Mouse (Mus musculus): ENCODE measurements at regions not wholly inside any gene's neighbourhood (a gene's known extent, or its start where the extent isn't known, plus 50 kb on each side); places are given as distances from the start of the nearest gene placed in this dataset.

DNA sequence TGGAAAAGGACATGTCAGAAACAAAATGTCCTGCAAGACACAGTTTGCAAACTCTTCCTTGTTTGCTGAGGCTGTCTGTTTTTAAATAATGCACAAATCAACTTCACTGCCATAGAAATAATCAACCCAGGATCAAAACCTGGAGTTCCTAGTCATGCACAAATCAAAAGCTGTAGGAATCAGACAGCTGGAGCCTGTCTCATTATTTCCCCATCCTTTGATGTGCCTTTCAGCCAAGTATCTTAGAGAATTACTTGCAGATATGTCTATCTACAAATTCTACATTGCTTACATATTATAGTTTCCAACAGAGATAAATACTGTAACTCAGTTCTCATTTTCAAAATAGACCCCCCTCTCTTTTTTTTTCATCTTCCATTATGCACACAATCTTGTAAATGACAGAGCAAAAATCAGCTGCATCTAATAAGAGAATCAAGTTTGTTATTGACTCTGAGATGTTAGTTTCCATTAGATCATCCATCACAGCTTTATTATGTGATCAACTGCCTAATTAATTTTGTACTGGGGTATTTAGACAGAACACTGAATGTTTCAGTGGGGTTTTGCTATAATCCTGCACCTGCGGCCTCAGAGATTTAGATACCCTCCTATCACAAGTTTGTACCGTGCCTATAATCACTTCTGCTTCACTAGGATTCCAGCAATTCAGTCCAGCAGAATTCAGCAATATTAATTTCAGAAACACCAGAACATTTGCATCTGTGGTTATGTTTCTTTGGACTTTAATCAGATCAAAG is 798.9 kb upstream of the Tenm2 start:
- DNase-seq: no peak

DNA sequence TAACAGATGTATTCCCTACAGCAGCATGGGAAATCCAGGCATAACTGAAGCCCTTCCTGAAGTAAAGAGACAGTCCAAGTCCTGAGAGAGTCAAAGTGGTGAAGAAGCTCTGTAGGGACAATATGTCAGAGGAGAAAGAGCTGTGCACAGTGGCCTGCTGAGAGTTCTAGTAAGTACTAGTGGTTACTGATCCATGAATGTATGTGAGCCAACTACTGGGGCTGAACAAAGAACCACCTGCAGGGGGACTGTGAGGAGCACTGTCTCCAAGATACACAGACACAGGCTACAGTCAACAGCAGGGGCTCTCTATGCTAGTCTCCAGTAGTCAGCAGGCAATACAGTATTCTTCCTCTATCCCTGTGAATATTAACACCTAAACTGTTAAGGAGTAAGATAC is 785.9 kb upstream of the Tenm2 start:
- no peak for DNase-seq

- DNase-seq: no peak
Measured at GRCm38 (mm10) chr11:37978131-37978530, 742.4 kb upstream of the Tenm2 start.

DNA sequence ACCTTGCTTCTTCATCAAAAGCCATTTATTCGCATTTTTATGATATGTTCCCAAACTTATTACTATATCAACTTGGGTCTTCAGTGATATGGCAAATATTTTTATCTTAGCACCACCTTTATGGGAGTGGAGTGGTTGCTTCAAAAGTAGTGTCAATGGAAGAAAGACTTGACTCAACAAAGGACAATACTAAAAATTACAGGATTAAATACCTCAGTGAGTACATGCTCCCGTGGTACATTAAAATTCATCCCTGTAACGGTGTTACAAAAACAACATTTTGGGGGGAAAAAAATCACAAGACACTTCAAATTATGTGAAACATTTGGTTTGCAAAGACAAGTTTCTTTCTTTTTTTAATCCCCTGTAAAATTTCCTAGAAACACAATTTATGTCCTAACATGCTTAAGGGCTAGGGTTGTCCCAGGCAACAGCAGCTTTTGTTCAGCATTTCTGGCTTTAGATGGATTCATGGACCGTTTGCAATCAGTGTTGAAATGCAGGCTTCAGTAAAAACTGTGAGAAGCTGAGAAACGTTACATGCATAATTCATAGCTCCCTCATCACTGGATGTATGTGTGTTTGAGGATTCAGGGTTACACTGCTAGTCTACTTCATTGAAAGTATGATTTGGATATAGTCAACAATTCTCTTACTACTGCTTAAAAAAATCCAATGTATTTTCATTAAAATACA is 700.8 kb upstream of the Tenm2 start:
- DNase-seq: no peak

GRCm38 (mm10) chr11:37913161-37913560 is 677.4 kb upstream of the Tenm2 start:
- DNase-seq: no peak

DNA sequence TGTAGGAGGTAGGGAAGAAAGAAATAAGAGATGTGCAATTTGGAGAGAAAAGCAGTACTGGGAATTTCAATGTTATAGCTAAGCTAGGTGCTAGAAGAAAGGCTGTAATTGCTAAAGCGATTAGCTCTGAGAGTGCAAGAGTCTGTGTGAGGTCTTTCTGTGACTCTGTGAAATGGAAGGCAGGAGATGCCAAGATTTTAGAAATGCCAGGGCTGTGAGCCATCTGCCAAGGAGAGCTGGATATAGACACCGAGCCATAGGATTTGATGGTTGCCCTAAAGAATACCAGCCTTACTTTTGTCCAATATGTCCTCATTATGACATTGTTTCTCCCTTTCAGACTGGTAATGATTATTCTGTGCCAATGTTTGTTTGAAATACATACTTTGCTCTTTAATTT is 669.2 kb upstream of the Tenm2 start:
- DNase-seq: no peak

DNA sequence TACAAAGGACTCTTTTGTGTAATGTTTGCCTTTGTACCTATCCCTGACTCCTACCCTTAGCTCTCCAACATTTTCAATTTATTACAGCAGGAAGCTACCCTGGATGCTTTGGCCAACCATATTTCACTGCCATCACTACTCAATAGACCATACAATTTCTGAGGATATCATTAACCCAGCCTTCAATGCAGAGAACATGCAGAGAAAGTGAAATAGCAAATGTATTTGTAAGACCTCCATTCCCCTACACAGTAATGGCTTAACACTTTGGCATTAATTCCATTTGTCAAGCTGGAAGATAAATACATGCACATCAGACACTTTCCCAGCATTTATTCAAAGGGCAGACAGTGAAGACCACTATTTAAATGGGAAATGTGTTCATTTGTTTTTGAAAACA is 661.9 kb upstream of the Tenm2 start:
- no peak for DNase-seq

GRCm38 (mm10) chr11:37882717-37883116 is 647.0 kb upstream of the Tenm2 start:
- DNase-seq: no peak

- DNase-seq: no peak
Measured at GRCm38 (mm10) chr11:37837301-37837700, 601.5 kb upstream of the Tenm2 start.

GRCm38 (mm10) chr11:37830975-37831374 is 595.2 kb upstream of the Tenm2 start:
- no peak for DNase-seq

- no peak for DNase-seq
Measured at GRCm38 (mm10) chr11:37806761-37807160, 571.0 kb upstream of the Tenm2 start.

- no peak for DNase-seq
Measured at GRCm38 (mm10) chr11:37798783-37799318, 563.1 kb upstream of the Tenm2 start.

DNA sequence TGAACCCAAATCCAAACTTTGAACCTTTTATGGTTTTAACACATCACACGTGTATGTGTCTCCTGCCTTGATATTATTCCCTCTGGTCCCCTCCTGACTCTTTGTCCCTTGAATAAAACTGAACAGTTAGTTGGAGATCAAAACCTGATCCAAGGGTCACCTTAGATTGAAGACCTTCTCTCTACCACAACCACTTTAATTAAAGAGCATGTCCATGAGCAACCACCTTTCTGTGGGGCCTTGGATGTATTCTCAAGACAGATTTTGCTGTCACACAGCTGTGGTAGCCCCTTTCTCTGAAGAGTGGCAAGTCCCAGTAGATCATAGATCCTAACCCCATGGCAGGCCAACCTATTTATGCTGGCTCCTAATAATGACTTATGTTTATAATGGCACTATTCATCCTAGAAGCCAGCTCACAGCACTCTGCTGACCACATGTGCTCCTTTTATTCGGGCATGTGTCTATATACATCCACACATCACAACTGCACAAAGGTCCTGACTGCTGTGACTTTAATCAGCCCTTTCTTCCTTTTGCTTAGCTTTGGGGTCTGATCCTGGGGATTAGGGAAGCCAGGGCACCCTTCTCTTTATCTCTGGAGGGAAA is 536.8 kb upstream of the Tenm2 start:
- no peak for DNase-seq

- DNase-seq: no peak
Measured at GRCm38 (mm10) chr11:37770881-37771280, 535.1 kb upstream of the Tenm2 start.

DNA sequence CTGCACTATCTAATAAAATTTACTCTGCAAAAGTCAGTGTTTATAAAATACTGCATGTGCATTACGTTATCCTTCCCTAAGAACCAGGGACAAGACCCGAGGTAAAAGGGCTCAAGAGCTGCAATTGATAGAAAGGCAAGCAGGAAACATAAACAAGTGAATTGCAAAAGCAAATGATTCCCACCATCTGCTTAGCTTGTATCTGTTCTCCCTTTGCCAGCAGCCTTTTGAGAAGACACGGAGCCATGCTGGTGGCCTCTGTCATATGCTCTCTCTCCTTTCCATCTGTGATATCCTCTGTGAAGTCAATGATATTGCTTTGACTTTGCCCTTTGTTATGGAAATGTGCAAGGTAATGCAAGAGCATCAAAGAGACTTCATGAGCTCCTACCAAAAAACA is 532.4 kb upstream of the Tenm2 start:
- DNase-seq: no peak

DNA sequence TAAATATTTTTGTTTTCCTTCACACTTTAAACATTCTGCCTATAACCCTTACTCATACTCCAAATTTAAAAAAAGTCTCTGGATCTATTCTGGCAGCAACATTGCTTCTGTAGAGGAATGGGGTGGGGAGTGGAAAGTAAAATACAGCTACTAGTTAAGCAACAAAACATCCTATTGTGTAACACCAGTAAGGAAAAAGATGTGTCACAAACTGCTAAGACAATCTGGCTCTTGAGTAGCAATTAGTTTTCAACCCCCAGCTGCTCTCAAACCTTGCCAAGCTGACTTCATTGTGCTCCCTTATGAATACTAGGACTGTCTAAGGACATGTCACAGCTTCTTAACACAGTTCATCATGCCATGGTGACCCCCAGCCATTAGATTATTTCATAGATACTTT is 500.2 kb upstream of the Tenm2 start:
- no peak for DNase-seq

- DNase-seq: no peak
Measured at GRCm38 (mm10) chr11:37735501-37735900, 499.7 kb upstream of the Tenm2 start.

DNA sequence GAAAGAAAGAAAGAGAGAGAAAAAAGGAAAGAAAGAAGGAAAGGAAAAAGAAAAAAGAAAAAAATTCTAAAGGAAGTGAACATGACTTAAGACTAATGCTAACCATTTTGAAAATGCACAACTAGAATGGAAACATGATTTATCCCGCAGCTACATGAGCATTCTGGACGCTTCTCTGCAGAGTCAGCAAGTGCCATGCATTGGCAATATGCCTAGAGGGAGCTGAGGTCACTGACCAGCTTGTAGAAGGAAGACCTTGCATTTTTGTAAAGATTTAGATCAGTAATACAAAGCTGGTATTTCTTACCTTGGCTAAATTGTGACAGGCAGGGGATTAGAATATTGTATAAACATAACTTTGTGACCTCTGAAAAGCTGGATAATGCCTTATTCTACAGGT is 461.2 kb upstream of the Tenm2 start:
- no peak for DNase-seq

DNA sequence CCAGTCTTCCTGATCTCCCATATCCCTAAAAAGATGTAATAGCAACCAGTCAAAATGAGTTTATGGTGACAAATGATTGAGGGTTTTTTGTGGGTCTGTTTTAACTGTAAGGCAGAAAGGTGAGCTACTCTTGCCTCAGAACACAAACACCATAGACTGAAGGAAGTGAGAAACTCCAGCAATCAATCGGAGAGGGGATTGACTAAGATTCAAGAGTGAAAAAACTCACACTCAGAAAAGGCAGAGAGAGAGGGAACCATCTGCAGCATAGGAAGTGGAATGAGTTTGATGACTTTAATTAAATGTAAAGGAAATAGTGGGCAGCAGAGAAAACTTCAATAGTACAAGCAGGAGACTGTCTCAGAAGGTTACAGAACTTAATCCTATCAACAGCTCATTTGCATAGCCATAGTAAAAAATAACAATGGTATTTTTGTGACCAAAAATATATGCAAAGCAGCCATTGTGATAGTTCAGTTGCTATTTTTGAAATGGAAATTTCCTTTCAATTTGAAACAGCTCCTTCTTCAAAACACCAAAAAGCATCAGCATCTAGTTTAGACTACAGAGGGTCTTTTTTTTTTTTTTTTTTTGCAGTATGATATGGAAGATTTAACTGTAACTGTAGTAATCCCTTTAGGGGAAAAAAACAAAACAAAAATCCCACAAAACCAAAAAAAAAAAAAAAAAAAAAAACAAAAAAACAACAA is 442.9 kb upstream of the Tenm2 start:
- DNase-seq: no peak

DNA sequence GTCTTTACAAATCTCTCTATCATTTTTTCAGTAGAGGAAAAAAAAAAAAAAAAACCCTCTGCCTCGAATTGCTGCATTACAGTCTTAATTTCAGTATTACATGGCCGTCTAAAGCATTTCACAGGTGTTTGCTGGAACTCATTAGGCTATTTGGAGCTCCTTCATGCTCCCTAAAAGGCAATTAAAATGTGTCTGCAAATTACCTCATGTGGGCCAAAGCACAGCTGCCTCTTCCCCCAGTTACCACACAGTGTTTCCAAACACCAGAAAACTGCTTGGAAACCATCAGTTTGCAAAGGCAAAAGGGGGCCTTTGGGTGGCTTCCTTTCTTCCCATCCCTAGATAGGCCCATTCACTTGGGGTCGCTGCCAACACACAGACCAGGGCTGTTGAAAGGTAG is 435.6 kb upstream of the Tenm2 start:
- no peak for DNase-seq

- DNase-seq: no peak
Measured at GRCm38 (mm10) chr11:37666925-37667324, 431.2 kb upstream of the Tenm2 start.

DNA sequence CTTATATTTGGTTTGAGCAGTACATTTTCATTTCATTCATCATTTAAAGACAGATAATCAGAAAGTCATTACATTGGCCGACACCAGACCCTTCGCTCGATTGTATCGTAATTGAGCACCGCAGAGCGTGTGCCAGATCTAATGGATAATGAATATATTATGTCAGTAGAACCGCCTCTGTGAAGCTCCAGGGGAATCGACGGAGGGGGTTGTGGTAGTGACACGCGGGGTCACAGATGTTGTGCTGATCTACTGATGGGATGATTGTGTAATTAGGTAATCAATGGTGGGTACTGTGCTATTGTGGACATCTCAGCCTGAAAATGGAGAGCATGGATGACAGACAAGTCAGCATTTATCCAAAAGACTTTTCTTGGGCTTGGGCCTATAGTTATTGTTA is 414.3 kb upstream of the Tenm2 start:
- no peak for DNase-seq

DNA sequence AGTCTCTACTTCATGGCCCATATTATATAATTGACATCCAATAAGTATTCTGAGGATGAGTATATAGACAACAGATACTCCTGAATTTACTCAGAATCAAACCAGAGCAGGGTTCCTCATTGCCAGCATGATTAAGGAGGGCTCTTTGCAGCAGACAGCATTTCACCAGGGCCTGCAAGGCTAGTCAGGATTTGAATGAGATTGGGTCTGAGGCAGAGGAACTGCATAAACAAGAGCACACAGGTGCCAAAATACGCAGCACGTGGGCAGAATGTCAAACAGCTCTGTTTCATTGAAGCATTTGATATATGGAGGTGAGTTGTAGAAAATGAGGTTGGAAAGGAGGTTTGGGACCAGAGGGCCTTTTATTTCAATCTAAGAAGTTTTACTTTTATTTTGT is 387.5 kb upstream of the Tenm2 start:
- no peak for DNase-seq
